Mouse (Mus musculus) kidney, postnatal 4 days (tissue): ENCODE measurements around the gene Ttn.

Experiments used
- DNase-seq, 2 experiments: peaks; one replicate each; pipeline ENCODE4 v3.0.0; 2021; ENCODE audit warnings: mixed read lengths in 2 of 2

Ttn gene

GRCm38 (mm10) chr2:76961420-76962044 lies 20.8 kb downstream of the Ttn start:
- no peak for DNase-seq

- no peak for DNase-seq
Measured at GRCm38 (mm10) chr2:76949774-76950173, 32.6 kb downstream of the Ttn start.

- DNase-seq = peak; percentile 41 to 48
Measured at GRCm38 (mm10) chr2:76938515-76938914, 43.8 kb downstream of the Ttn start.

- peak; percentile 79 to 80 for DNase-seq
Measured at GRCm38 (mm10) chr2:76929718-76930117, 52.6 kb downstream of the Ttn start.

- no peak for DNase-seq
Measured at GRCm38 (mm10) chr2:76928816-76929215, 53.5 kb downstream of the Ttn start.

- no peak for DNase-seq
Measured at GRCm38 (mm10) chr2:76928298-76928697, 54.0 kb downstream of the Ttn start.

- DNase-seq = peak in 1 of 2 experiments; percentile 14
Measured at GRCm38 (mm10) chr2:76926927-76927326, 55.4 kb downstream of the Ttn start.

- no peak for DNase-seq
Measured at GRCm38 (mm10) chr2:76914959-76915358, 67.4 kb downstream of the Ttn start.

GRCm38 (mm10) chr2:76908705-76909457 lies 73.5 kb downstream of the Ttn start:
- DNase-seq = no peak

- DNase-seq = no peak
Measured at GRCm38 (mm10) chr2:76903351-76903750, 79.0 kb downstream of the Ttn start.

GRCm38 (mm10) chr2:76901476-76902086 lies 80.8 kb downstream of the Ttn start:
- no peak for DNase-seq

GRCm38 (mm10) chr2:76899886-76900285 lies 82.5 kb downstream of the Ttn start:
- DNase-seq = no peak

GRCm38 (mm10) chr2:76896990-76897389 lies 85.4 kb downstream of the Ttn start:
- no peak for DNase-seq

GRCm38 (mm10) chr2:76895327-76895726 lies 87.0 kb downstream of the Ttn start:
- DNase-seq = no peak

- DNase-seq = no peak
Measured at GRCm38 (mm10) chr2:76888721-76889120, 93.6 kb downstream of the Ttn start.

GRCm38 (mm10) chr2:76885855-76886254 lies 96.5 kb downstream of the Ttn start:
- no peak for DNase-seq

GRCm38 (mm10) chr2:76881406-76881805 lies 100.9 kb downstream of the Ttn start:
- DNase-seq = no peak

GRCm38 (mm10) chr2:76875587-76875986 lies 106.8 kb downstream of the Ttn start:
- no peak for DNase-seq

- no peak for DNase-seq
Measured at GRCm38 (mm10) chr2:76866928-76867327, 115.4 kb downstream of the Ttn start.

GRCm38 (mm10) chr2:76865497-76865896 lies 116.8 kb downstream of the Ttn start:
- no peak for DNase-seq

GRCm38 (mm10) chr2:76861327-76861726 lies 121.0 kb downstream of the Ttn start:
- no peak for DNase-seq

GRCm38 (mm10) chr2:76850066-76850465 lies 132.3 kb downstream of the Ttn start:
- DNase-seq = no peak

- DNase-seq = no peak
Measured at GRCm38 (mm10) chr2:76843162-76843561, 139.2 kb downstream of the Ttn start.

- no peak for DNase-seq
Measured at GRCm38 (mm10) chr2:76820472-76820871, 161.9 kb downstream of the Ttn start.
